Mouse (Mus musculus): ENCODE results near the gene Slc38a9. TPM values are rescaled to one million over a fixed set of nuclear protein-coding genes. Genes with fewer than 3 reads are reported as not detected.

Slc38a9 gene
- polyA plus RNA-seq, 1 experiment from 2014 or later = 12.3 TPM

DNA sequence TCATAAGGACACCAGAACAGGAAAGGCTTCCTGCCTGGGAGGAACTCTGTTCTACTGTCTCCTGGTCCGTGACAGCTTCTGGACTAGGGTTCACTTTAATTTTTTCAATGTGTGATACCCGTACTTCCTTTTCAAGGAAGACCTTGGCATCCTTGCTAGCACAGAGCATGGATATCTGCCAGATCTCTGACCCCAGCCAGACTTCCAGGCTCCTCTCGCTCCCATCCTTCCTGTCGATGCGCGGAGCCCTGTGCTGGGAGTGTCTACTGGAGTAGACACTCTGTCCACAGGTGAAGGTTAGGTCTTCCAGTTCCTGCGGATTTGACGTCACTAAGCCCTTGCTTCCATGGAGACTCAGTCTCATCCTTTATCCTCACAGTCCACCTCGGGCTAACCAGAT lies 93.0 kb downstream of the Slc38a9 start:
- H3K27me3 ChIP-seq (ENCODE audit: poor library complexity, severe bottlenecking) = no peaks in the 10 kb centered on the region
- no peaks in the 10 kb centered on the region for H3K9me3 ChIP-seq
- no peak for DNase-seq (ENCODE audit: extremely low spot score, low spot score)
- H3K27ac ChIP-seq = no peak overlapping the region
- H3K4me3 ChIP-seq = no peak overlapping the region
- no peaks in the 10 kb centered on the region for H3K36me3 ChIP-seq (replicated peaks)
- 88% methylated on average over 9 of the region's 9 CpGs for WGBS
- peaks cover 18% of the 10 kb centered on the region for H3K4me1 ChIP-seq

DNA sequence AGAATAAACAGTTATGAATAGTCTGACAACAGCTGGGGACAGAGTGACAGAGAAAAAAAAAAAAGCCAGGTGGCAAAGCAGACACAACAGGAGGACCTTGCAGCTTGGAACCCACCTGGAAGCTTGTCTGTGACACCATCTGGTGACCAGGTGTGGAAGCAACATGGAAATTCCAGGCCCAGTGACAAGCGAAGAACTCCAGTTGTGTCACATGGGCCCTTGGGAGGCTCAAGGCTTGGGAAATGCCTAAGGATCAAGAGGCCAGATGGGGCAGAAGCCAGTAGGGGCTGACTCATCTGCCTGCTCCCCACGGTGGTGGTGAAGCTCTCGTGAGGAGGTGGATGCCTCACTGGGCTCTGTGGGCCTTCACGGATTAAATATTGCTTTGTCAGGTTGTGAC lies 94.3 kb downstream of the Slc38a9 start:
- no peaks in the 10 kb centered on the region for H3K36me3 ChIP-seq (replicated peaks)
- H3K27ac ChIP-seq = no peak overlapping the region
- no peaks in the 10 kb centered on the region for H3K27me3 ChIP-seq (ENCODE audit: poor library complexity, severe bottlenecking)
- DNase-seq (ENCODE audit: extremely low spot score, low spot score) = no peak
- WGBS = 67% methylated on average over 4 of the region's 4 CpGs
- peaks cover 20% of the 10 kb centered on the region for H3K4me1 ChIP-seq
- H3K4me3 ChIP-seq = no peak overlapping the region
- no peaks in the 10 kb centered on the region for H3K9me3 ChIP-seq

DNA sequence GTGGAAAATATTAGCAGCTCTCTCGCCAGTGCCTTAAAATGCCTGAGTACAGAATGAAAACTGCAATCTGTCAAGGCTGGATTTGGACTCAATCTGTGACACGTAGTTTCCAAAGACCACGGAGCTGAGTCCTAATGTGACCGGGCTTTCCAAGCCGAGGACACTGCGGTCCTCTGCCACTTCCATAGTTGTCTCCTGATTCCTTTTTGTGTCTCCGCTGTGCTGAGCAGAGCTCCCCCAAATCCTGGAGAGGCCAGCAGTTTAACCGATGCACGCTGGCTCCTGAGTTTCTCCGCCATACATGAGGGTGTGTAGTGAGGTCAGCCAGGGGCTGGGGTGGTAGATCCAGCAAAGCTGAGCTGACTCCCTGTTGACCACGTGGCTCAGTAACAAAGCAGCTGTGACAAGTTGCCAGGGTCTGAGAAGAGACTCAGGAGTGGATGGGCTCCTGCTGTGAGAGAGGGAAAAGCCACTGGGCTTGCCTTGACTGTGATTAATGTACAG lies 95.0 kb downstream of the Slc38a9 start:
- no peak overlapping the region; the same call in 1 of the 2 replicates for H3K27ac ChIP-seq
- DNase-seq (ENCODE audit: extremely low spot score, low spot score) = no peak
- H3K4me1 ChIP-seq = peaks cover 23% of the 10 kb centered on the region
- no peak overlapping the region for H3K4me3 ChIP-seq
- H3K27me3 ChIP-seq (ENCODE audit: poor library complexity, severe bottlenecking) = no peaks in the 10 kb centered on the region
- H3K9me3 ChIP-seq = no peaks in the 10 kb centered on the region
- H3K36me3 ChIP-seq (replicated peaks) = no peaks in the 10 kb centered on the region
- WGBS = 75% methylated on average over 11 of the region's 11 CpGs

DNA sequence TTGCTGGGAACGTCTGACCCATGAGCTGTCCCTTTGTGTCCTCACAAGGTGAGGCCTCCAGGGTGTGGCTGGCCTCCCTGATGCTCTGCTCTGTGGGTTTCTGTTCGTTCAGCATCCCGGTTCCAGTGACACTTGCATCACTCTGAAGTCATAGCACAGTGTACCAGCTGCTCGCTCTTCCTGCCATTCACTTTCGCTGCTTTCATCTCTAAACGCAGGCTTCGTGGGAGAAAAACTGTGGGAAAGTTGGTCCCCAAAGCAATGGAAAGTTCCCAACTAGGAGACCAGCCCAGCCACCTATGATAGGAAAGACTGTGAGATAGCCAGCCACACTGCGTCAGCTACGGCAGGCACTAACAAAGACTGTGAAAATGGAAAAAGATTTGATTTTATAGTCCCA lies 96.8 kb downstream of the Slc38a9 start:
- Histone ChIP-seq H3K4me3 (no peak overlapping the region), H3K9me3 (no peaks in the 10 kb centered on the region), H3K36me3 (replicated peaks) (no peaks in the 10 kb centered on the region), H3K27me3 (ENCODE audit: poor library complexity, severe bottlenecking) (no peaks in the 10 kb centered on the region), H3K4me1 (peaks cover 16% of the 10 kb centered on the region), H3K27ac (no peak overlapping the region)
- 88% methylated on average over 9 of the region's 9 CpGs for WGBS
- no peak for DNase-seq (ENCODE audit: extremely low spot score, low spot score)

DNA sequence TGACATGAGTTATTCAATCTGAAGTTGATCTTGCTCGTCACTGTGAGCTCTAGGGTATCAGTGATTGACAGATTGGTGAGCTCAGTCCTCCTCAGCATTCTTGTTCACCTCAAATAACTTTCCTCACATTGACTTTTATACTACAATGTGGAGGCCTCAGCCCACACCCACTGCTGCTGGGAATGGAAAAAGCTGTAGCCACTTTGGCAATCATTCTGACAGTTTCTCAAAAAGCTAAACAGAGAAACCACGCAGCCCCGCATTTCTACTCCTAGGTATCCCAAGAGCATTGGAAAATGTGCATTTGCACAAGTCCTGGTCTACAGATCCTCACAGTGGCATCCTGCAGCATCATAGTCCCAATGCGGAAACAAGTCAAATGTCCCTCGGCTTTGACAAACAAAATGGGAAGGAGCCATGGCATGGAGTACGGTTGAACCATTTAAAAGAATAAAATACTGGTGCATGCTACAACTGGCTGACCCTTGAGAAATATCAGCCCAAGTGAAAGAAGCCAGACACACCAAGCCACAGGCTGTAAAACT lies 98.1 kb downstream of the Slc38a9 start:
- 92% methylated on average over 6 of the region's 6 CpGs for WGBS
- H3K36me3 ChIP-seq (replicated peaks) = no peaks in the 10 kb centered on the region
- no peak for DNase-seq (ENCODE audit: extremely low spot score, low spot score)

DNA sequence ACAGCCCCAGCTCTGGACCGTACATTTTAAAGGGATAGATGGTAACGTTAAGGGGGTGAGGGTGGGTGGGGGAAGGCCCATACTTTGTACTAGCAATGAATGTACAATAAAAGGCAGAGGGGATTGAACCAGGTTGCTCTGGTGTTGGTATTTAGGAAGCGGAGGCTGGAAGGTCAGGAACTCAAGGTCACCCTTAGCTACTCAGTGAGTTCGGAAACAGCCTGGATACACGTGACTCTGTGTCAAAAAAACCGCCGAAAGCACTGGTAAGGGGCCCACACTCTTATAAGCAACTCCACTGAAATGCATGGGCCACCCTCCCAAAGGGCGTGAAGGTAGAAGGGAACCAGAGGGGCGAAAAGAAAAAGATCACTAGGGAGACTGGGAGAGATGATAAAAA lies 98.8 kb downstream of the Slc38a9 start:
- H3K27ac ChIP-seq = no peak overlapping the region
- H3K4me3 ChIP-seq = no peak overlapping the region
- 84% methylated on average over 9 of the region's 9 CpGs for WGBS
- H3K9me3 ChIP-seq = no peaks in the 10 kb centered on the region
- no peak for DNase-seq (ENCODE audit: extremely low spot score, low spot score)
- H3K27me3 ChIP-seq (ENCODE audit: poor library complexity, severe bottlenecking) = no peaks in the 10 kb centered on the region
- H3K4me1 ChIP-seq = peaks cover 16% of the 10 kb centered on the region
- no peaks in the 10 kb centered on the region for H3K36me3 ChIP-seq (replicated peaks)

More for the DNA sequence above, 98.1 kb downstream of the Slc38a9 start:
- Histone ChIP-seq H3K9me3 (no peaks in the 10 kb centered on the region), H3K27ac (no peak overlapping the region), H3K4me1 (peaks cover 16% of the 10 kb centered on the region), H3K4me3 (no peak overlapping the region), H3K27me3 (ENCODE audit: poor library complexity, severe bottlenecking) (no peaks in the 10 kb centered on the region)

DNA sequence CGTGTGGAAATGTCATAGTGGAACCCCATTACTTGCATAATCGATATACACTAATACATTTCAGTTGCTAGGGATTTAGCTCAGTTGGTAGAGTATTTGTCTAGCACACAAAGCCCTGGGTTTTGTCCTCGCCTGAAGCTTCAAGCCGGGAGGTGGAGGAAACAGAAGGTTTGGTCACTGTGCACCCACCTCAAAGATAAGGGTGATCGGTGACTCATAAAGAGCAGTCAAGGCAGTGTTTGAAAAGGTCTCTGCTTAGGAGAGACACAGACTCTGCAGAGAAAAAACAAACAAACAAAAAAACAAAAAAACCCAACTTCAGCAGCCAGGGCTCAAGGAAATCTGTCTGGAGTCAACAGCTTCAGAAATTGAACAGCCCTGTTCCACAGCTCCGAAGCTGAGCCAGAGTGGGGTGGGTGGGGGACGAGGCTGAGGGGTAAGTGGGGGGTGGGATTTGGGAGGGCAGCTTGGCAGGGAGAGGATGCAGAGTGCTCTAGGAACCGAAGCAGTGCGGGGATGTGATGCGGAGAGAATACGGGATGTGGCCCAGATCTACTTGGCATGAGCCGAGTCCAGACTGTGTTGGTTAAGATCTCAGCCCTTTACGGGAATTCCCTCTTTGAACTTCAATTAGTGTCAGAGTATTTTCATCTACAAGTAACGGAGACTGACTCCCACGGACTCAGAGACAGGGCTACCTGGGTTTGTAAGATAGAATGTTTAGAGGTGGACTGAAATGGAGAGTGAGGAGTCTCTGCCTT lies 99.4 kb downstream of the Slc38a9 start:
- WGBS = 85% methylated on average over 15 of the region's 15 CpGs
- H3K4me1 ChIP-seq = peaks cover 16% of the 10 kb centered on the region
- H3K27me3 ChIP-seq (ENCODE audit: poor library complexity, severe bottlenecking) = no peaks in the 10 kb centered on the region
- no peak overlapping the region for H3K27ac ChIP-seq
- H3K9me3 ChIP-seq = no peaks in the 10 kb centered on the region
- no peak overlapping the region for H3K4me3 ChIP-seq
- DNase-seq (ENCODE audit: extremely low spot score, low spot score) = no peak
- no peaks in the 10 kb centered on the region for H3K36me3 ChIP-seq (replicated peaks)

DNA sequence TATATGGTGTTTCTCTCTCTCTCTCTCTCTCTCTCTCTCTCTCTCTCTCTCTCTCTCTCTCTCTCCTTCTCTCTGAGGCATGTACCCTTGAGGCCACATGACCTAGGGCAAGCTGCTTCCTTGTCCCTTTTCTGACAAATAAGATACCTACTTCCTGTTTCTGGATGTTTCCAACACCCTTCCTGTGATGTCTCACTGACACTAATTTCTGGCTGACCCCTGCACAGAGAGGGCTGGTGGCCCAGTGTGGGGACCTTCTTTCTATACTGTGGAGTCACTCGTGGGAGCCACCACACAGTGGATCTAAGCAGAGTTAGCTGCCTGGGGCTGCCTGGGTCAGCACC lies 100.0 kb downstream of the Slc38a9 start:
- Histone ChIP-seq H3K4me3 (no peak overlapping the region), H3K9me3 (no peaks in the 10 kb centered on the region), H3K27ac (no peak overlapping the region), H3K27me3 (ENCODE audit: poor library complexity, severe bottlenecking) (no peaks in the 10 kb centered on the region), H3K4me1 (peaks cover 16% of the 10 kb centered on the region), H3K36me3 (replicated peaks) (no peaks in the 10 kb centered on the region)
- WGBS = 65% methylated on average over 1 of the region's 1 CpGs
- no peak for DNase-seq (ENCODE audit: extremely low spot score, low spot score)

DNA sequence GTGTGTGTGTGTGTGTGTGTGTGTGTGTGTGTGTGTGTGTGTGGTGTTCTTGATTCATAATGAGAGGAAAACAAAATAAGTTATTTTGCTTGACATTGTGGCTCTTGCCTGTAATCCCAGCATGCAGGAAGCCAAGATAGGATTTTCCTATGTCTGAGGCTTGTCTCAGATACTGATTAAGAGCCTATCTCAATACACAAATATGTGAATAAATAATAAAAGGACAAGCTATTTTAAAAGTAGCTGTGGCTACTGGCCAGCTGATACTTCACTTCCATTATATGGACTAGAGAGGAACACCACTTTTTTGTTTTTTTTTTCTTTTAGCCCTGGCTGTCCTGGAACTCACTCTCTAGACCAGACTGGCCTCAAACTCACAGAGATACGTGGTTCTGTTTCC lies 101.2 kb downstream of the Slc38a9 start:
- Histone ChIP-seq H3K36me3 (replicated peaks) (no peaks in the 10 kb centered on the region), H3K4me3 (no peak overlapping the region), H3K9me3 (peaks cover 10% of the 10 kb centered on the region; the same call in 1 of the 2 replicates), H3K27me3 (ENCODE audit: poor library complexity, severe bottlenecking) (no peaks in the 10 kb centered on the region), H3K4me1 (peaks cover 10% of the 10 kb centered on the region; the same call in 1 of the 2 replicates), H3K27ac (no peak overlapping the region)
- no peak for DNase-seq (ENCODE audit: extremely low spot score, low spot score)
- WGBS = 80% methylated on average over 1 of the region's 1 CpGs

DNA sequence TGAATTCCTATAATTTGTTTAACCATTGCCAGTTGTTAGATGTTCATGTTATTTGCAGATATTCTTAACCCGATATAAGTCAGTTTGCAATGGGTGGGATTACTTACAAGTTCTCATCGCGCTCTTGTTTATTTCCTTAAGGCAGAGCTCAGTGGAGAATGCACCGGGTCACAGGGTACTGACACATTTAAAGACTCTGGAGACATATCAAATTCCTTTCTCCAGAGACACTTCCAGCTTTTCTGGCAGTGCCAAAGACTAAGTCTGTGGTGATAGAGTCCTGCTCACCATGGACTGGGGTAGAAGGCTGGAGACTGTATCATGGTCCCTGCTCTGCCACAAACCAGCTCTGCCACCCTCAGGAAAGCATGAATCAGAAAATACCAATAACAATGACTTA lies 102.0 kb downstream of the Slc38a9 start:
- WGBS = 88% methylated on average over 4 of the region's 4 CpGs
- H3K36me3 ChIP-seq (replicated peaks) = no peaks in the 10 kb centered on the region
- H3K9me3 ChIP-seq = peaks cover 18% of the 10 kb centered on the region
- H3K4me3 ChIP-seq = no peak overlapping the region
- DNase-seq (ENCODE audit: extremely low spot score, low spot score) = no peak
- no peaks in the 10 kb centered on the region for H3K27me3 ChIP-seq (ENCODE audit: poor library complexity, severe bottlenecking)
- peaks cover 10% of the 10 kb centered on the region; the same call in 1 of the 2 replicates for H3K4me1 ChIP-seq
- H3K27ac ChIP-seq = no peak overlapping the region

DNA sequence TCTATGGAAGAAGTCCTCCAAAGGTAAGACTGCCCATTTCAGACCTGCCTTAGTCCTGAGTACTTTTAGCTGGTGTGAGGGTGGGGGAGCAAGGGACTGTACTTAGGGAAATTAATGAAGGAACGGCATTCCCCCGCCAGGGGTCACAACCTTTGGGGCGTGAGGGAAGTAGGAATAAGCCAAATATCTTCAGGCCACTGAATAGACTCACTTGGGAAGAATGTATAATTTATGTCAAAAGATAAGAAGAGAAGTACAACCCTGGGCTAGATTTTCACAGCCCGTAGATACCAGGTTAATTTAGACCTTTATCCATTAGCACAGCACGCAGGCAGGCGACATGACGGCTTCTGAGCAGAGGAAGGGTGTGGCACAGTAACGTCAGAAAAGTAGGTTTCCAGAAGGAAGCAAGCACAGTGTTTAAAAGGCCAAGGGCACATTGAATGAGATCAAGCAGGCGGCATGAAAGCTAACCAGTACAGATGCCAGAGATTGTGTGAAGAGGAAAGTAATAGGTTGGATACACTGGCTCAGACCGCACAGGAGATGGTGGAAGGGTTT lies 103.1 kb downstream of the Slc38a9 start:
- Histone ChIP-seq H3K36me3 (replicated peaks) (no peaks in the 10 kb centered on the region), H3K27ac (no peak overlapping the region), H3K27me3 (ENCODE audit: poor library complexity, severe bottlenecking) (no peaks in the 10 kb centered on the region), H3K4me3 (no peak overlapping the region), H3K4me1 (peaks cover 10% of the 10 kb centered on the region; the same call in 1 of the 2 replicates), H3K9me3 (peaks cover 25% of the 10 kb centered on the region)
- DNase-seq (ENCODE audit: extremely low spot score, low spot score) = no peak
- 86% methylated on average over 10 of the region's 10 CpGs for whole genome bisulfite sequencing

DNA sequence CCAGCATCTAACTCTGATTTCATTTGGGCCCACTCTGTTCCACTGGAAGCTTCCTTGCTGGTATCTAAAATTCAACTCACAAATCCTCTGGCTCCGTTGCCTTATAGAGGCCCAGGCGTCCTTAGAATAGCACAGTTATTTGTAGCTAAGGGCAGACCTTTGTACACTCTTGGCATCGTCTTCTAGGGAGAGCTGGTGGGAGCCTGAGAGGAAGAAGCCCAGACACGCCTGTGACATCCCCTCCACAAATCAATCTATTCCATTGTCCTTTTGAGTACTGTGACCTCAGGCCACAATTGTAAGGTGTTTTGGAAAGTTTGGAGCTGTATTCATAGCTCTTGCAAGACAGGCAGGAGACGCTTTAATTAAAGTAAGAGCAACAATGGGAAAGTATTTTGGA lies 104.0 kb downstream of the Slc38a9 start:
- no peak overlapping the region for H3K27ac ChIP-seq
- H3K4me1 ChIP-seq = peaks cover 10% of the 10 kb centered on the region; the same call in 1 of the 2 replicates
- DNase-seq (ENCODE audit: extremely low spot score, low spot score) = no peak
- 91% methylated on average over 5 of the region's 5 CpGs for WGBS
- no peak overlapping the region for H3K4me3 ChIP-seq
- H3K36me3 ChIP-seq (replicated peaks) = no peaks in the 10 kb centered on the region
- H3K27me3 ChIP-seq (ENCODE audit: poor library complexity, severe bottlenecking) = no peaks in the 10 kb centered on the region
- peaks cover 25% of the 10 kb centered on the region for H3K9me3 ChIP-seq

DNA sequence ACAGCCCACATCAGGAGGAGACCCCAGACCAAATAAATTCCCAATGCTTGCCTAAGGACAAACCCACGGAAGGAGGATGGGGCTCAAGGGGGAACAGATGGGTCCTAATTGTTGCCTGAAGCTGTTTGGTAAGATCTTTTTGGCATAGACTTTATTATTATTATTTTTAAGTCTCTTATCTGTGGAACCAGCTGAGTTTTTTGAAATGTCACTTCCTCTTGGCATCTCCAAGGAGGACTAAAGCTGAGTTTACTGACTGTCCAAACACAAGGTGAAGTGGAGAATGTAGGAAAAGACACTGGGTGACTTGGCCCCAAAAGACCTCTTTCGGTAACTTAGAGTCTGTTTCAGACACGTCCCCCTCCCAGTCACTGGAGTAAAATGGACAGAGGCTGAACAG lies 105.1 kb downstream of the Slc38a9 start:
- Histone ChIP-seq H3K9me3 (peaks cover 25% of the 10 kb centered on the region), H3K4me3 (no peak overlapping the region), H3K36me3 (replicated peaks) (no peaks in the 10 kb centered on the region), H3K27ac (no peak overlapping the region), H3K27me3 (ENCODE audit: poor library complexity, severe bottlenecking) (no peaks in the 10 kb centered on the region), H3K4me1 (peaks cover 9% of the 10 kb centered on the region)
- 89% methylated on average over 3 of the region's 3 CpGs for WGBS
- DNase-seq (ENCODE audit: extremely low spot score, low spot score) = no peak
